Mouse (Mus musculus) kidney, adult 11 months (tissue): ENCODE measurements around the gene Dnah17.

Source experiments
- DNase-seq: peaks from one replicate; pipeline ENCODE4 v3.0.0; 2022

Dnah17 gene

DNA sequence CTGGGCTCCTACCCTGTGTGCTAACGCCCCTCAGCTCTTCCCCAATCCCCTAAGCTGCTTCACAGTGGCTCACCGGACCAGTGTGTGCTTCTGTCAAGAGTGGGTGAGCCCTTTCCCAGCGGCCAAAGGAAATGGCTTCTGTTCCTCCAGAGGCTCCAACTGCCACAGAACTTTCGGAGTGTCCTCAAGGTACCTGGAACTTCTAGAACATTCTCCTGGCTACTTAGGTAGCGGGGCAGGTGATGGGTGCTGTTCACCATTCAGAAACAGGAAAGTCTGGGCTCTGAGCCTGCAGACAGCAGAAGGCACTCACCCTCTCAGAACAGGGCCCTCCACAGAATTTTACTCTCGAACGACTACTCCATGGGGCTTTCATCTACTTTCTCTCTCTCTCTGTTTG is at the start of gene Dnah17:
Gene Dnah17 (minus strand): TSS at position 101 of the 400 bp plus-strand sequence.
- DNase-seq, result no peak

DNA sequence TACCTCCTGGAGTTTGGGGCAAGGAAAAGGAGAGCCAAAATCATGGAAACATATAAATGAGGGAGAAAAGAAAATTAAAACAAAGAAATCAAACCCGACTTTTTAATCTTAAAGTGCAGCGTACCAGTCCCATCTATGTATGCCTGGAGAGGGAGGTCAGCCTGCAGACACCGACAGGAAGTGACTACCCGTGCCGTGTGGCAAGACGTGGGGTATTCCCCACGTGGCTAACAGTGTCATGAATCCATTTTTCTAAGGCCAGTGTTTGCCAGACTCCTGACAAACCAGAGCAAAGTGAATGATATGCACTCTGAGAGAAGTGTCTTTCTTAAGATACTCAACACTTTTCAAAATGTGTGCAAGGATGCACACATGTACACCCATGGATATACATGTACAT is 49.8 kb upstream of the Dnah17 start:
- no peak for DNase-seq

DNA sequence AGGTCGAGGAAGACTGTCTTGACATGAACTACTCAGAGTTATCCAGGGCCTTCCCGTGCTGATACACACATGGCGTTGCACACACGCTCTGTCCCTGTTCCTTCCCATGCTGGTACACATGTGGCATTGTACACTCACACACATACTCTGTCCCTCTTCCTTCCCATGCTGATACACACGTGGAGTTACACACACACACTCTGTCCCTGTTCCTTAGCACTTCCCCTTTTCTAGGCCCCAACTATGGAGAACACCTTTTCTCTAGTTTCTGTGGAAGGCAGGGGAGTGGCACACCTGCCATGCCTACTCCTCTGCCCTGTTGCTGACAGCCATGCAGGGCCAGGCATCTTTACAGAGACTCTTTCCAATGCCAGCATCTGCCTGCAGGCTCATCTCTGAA is 47.8 kb upstream of the Dnah17 start:
- DNase-seq, result no peak

DNA sequence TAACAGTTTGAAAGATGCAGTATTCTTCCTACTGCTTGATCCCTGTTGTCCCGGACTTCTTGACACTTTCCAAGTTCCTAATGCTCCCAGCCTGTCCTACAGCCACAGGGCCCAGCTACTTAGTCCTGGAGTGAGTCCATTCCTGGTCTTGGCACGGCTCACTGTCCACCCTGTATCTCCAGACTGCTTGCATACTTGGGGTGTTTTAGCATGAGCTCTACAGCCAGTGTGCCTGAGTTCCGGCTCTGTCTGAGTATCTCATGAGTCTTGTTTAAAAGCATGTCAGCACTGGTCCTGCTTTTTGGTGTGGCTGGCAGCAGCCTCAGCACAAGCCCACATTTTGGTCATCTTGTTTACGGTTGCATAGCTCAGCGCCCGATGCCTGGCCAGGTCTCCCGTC is 44.3 kb upstream of the Dnah17 start:
- DNase-seq, result no peak

DNA sequence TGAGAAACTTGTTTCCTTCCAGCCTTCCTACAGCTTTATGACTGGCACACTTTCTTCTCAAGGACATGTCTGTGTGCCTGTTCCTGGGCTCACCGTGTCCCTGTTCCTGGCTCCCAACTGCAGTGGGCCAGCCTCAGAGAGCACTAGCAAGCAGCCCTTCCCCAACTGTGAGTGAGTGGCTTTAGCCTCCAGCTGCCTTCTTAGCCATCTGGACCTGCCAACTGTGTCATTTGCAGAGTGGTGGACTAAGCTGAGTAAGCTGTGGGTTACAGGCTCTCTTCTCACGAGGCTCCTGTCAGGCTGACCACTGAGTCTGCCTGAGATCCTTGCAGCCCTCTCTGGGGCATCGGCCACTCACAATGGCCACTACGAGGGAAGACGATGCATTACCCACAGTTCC is 42.3 kb upstream of the Dnah17 start:
- no peak for DNase-seq

DNA sequence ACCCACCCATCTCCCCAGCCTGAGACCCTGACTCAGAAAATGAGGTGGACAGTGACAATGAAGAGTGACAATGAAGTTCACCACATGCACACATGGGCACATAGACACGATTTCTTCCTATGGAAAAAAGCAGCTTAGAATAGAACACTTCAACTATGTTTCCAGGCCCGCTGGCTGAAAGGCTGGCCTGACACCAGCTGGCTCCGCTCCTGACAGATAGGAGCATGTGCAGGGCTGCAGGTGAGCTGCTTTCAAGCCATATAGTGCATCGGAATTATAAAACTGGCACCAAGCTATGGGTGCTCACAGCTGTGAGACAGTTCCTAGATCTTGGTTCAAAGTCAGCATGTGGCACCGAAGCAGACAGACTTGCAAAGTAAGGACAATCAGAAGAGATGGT is 39.9 kb upstream of the Dnah17 start:
- DNase-seq, result no peak

DNA sequence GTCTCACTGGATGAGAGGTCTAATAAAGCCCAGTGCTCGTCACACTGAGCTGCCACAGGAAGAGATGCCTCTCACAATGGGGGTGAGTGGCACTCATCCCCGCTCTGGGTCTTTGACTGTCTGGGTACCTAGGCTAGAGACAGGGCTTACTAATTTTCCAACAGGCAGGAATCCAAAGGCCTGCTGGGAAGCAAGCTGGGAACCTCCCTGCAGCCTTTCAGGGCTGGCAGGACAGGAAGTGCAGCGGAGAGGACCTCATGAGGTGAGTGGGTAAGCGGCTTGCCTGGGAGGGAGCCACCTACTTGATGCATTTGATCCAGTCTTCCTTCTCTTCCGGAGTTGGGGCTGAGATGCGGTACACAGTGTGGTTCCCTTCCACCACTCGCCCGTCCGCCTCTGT is 38.3 kb upstream of the Dnah17 start:
- no peak for DNase-seq

DNA sequence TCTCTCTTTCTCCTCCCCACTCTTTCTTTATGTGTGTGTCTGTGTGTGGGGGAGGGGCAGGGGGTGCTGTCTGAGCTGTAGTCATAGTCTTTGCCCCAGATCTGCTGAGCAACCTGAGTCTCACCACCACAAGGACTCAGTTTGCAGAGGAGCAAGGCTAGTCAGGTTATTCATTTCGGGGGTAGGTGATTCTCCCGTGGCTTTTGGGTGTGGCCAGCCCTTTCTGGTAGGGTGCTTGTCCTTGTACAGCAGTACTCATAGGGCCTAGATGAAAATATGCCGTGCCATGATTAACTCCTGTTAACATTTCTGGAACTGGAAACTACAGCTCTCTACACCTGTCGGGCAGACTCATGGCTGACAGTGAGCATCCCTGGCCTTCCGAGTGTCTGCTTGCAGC is 36.2 kb upstream of the Dnah17 start:
- DNase-seq, result no peak

DNA sequence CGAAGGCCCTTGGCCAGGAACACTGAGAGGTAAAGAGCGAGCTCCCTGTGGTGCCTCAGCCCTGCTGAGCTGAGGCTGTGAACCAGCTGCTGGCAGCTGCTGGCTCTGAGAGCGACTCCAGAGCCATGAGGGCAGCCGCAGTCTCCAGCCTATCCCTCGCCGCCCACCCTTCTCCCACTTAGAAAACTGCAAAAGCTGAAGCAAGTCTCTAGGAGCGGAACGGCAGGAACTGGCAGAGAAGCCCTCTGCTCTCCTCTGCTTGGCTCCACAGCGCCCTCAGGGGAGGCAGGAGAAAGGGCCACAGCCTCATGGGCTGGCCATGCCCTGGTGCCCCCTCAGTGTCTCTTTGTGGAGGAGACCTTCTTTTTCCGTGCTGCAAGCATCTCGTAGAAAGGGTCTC is 35.2 kb upstream of the Dnah17 start:
- no peak for DNase-seq

DNA sequence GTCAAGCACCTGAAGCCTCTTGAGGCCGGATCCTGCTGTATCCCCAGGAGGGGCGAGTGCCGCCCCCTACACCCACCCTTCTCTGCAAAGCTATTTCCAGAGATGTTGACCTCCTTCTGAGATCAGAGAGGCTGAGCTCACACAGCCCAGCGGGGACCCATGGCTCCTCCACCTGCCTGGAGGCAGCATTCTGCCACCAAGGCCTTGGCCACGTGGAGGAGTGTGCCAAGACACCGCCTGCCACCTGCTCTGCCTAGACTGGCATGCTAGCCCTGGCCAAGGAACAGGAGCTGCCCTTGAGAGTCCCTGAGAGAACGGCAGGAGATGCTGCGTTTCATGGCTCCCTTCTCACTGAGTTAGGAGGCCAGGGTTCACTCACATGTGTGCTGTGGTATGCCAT is 34.1 kb upstream of the Dnah17 start:
- DNase-seq, result no peak

DNA sequence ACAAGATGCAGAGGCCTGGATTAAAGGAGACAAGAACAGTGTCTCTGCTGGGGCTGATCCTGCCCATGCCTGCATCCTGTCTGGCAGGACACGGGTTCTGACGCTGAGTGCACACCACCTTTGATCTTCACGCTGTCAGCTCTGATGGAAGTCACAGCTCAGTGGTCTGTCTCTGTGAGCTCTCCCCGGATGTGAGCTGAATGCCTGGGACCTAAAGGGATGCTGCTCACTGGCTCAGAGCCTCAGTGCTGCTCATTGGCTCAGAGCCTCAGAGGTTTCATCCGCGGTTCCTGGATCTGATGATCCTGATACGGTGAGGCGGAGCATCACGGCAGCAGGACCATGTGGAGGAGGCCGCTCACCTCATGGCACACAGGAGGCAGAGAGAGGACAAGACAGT is 31.8 kb upstream of the Dnah17 start:
- peak; percentile 22 for DNase-seq

DNA sequence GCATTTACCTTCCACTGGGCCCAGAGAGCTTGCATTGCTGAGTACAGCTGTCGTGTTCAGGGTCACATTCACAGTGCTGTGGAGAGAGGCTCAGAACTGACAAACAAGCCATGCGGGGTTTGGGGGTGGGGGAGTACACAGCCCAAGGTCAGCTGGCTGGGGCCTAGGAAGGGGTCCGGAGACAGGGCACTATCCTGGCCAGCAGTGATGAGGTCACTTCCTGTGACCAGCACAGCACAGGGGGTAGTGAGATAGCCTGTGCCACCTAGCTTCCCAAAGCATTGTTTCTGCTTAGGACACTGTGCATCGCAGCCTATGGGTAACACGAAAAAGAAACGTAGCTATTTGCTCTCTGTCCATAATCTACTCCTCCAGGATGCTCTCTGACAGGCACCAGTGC is 30.8 kb upstream of the Dnah17 start:
- DNase-seq, result no peak

DNA sequence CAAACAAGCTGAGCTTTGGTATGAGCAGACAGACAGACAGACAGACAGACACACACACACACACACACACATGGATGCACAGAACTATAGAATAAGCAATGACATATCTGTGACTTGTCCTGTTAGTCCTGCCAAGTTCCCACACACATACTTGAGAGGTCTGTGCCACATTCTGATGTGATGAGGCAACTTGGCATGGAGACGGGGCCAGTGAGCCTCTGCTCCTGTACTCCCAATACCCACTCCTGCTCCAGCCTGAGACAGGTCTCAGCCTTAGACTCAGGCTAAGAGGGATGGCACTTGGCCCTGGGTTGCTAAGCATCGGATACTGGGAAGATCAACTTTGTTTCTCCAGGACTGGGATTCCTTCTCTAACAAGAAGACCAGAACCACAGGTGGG is 30.3 kb upstream of the Dnah17 start:
- DNase-seq, result no peak

DNA sequence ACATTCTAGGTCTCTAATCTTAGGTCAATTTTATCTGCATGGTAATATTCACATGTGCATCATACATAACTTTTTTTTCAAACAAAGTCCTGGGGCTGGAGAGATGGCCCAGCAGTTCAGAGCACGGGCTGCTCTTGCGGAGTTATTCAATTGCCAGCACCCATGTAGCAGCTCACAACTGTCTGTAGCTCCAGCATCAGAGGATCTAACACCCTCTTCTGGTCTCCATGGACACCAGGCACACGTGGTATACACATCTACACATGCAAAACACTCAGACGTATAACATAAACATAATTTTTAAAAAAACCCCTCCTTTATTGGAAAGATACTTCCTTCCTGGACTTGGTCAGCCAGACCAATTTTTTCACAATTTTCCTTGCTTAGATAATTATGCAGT is 28.3 kb upstream of the Dnah17 start:
- no peak for DNase-seq

DNA sequence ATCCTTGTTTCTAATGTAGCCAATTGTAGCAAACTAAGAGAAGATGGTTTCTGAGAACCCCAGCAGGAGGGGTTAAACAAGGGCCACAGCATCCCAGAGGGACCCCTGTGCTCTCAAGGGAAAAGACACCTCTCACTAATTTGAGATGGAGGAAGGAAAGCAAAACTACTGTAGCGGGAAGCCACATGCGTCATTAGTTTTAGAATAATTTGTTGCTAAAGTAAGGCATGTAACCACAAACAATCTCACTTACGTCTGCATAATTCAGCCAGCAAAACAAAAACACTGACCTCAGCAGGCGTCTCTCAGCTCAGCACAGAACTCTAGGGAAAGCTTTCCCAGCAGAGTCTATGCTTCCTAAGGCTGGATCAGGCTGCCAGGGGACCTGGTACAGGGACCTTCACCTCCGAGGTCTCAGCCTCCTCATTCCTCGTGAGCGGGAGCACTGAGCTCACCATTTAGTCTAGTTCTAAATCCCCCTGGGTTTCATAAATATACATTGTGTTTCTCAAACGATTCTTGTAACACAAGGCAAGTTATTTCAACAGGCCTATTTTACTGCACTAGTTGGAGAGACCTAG is 26.1 kb upstream of the Dnah17 start:
- no peak for DNase-seq

DNA sequence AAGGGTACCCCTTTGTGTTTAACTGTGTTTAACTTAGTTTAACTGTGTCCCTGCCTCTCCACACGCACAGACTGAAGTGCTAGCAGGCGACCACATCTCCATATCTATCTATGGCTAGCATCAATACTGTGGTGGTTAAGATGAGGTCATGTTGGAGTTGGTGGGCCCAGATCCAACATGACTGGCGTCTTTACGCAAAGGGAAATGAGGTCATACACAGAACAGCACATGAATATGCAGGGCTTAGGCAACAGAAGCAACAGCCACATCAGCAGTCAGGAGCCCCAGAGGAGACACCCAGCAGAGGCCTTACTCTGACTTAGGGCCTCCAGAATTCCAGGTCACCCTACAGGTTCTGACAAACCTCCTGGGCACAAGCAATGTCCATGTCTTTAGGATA is 22.5 kb upstream of the Dnah17 start:
- no peak for DNase-seq

DNA sequence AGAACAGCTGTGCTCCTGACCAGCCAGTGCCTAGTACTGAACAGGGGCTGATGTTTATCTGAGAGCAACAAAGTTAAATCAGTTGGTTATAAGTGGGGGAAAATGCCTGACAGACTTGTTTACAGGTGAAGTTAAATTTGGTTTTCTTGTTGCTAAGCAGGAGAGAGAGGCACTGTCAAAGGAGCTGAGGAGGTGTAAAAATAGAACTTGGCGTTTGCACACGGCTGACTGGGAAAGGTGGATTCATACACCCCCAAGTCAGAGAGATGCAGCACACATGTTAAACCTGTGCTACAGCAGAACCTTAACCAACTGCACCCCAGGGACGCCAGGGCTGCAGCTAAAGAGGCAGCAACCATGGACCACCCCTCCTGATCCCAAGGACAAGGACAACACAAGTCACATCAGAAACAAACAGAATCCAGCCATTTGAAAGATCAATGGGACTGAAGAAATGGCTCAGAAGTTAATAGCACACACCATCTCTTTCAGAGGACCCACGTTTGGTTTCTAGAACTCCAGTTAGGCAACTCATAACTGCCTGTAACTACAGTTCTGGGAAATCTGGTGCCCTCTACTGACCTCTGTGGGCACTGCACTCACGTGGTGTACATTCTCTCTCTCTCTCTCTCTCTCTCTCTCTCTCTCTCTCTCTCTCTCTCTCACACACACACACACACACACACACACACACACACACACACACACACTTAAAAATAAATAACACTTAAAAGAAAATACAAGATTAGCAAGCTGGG is 21.2 kb upstream of the Dnah17 start:
- DNase-seq, result no peak

DNA sequence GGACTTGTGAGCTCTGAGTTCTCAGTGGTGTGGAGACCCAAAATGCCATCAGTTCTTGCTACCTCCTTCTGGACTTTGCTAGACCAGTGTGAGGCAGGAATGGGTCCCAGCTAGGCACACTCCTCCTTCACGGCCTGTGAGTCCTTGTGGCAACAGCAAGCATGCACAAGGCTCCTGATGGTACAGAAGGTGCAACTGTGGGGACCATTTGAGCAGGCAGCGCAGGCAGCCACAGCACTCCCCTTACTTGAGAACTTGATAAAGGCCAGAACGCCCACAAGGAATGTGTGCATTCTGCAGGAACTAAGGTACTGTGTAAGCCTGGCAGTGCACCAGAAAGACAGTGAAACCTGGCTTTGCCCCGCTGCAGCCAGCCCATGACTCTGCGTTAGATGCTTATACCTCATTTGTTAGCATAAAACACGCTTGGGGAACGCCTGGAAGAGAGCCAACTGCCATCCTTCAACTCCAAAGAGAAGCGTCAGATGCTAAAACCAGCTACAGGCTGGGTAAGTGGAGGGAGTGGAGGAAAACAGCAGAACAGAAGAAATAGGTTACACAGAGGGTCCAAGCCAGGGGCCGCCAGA is 19.8 kb upstream of the Dnah17 start:
- DNase-seq, result no peak

DNA sequence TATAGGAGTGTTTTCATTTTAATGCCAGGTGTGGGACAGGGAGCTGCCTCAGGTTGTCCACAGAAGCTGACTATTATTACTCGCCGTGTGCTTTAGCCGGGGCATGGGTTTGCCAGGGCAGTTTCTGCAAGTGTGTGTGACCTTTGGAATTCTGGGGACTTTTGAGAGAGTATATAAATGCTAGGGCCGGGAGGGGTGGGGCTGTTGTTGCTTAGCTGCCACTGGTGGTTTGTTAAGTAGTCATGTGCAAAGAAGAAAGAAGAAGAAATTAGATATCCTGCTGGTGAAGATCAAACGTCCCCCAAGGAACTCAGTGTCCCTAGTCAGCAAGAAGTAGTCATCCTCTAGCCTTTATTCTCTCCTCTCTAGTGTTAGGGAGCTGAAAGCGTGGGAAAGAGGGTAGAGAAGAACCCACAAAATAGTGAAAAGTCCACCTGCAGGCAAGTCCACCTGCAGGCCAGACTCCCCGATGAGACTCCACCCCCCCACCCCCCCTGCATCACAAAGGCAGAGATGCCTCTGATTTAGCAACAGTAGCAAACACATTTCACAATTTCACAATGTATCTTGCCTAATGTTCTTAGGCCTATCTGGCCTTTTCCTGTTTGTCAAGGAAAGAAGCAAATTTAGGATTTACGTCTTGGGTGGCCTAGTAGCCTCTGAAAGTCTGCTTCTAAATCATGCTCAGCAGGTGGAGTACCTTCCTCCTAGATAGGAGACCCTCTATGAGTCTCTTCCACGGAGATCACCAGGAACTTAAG is 17.6 kb upstream of the Dnah17 start:
- no peak for DNase-seq

DNA sequence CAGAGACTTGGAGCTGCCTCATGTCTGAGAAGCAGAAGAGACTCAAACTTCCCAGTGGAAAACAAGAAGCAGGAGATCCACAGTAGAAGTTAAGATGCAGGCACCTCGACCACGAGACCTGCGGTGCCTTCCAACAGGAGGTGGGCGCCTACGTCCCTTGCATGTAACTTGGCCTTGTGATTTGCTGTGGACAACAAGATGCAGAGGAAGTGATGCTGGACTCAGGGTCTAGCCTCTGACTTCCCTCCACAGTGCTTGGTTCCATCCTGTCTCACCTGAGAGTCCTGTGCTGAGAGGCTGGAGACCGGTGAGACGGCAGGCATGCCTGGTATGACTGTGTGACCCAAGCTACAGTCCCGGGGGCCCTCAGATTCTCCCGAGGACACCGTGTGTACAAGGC is 16.0 kb upstream of the Dnah17 start:
- DNase-seq, result no peak

DNA sequence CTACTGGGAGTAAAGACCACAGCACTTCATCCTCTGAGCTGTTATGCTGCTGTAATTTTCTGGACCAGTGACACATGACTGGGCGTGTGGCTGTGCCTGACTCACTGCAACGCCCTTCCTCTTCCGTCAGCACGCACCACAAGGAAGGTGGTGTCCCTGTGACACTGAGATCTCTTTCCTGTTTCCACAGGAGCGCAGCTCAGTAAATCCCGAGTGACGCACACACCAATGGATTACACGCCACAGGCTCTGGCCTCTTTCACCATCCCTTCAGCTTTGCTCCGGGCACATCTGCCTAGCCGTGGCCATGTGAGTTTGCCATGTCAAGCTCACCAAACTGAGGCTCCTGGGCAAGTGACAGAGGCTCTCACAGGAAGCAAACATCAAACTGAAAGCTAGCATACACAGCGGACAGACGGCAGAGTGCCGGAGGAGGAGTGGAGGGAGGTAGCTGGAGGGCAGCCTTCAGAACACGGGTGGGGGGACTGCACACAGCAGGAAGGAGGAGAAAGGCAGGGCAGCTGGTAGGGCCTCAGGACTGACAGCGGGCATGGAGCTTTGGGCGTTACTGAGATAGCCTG is 15.4 kb upstream of the Dnah17 start:
- DNase-seq, result peak; percentile 68

DNA sequence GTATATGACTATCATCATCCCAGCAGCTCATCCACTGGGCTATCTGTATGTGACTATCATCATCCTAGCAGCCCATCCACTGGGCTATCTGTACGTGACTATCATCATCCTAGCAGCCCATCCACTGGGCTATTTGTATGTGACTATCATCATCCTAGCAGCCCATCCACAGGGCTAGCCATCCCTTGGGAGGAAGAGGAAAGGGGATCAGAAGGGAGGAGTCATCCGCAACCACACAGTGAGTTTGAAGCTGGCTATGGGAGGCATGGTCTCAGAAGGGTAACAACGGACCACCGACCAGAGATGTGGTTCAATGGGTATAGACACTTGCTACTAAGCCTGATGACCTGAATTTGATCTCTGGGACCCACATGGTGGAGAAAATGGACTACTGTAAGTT is 14.7 kb upstream of the Dnah17 start:
- no peak for DNase-seq

DNA sequence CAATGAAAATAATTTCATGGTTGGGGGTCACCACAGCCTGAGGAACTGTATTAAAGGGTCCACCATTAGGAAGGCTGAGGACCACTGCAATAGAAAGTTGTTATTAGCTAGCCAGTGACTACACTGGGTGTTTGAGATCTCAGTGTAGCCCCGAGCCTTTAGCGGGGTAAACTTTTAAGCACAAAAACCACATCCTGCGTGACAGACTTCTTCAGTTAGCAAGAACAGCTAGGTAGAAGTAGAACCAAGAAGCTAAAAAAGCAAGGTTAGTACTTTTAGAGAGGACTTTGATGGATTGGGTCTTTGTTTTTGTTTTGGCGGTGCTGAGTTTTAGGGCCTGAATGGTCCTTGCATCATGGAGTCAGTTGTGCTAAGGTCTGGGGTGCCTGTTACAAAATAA is 13.3 kb upstream of the Dnah17 start:
- no peak for DNase-seq
